Mouse (Mus musculus): ENCODE measurements around the gene Wdr45.

Gene Wdr45

DNA sequence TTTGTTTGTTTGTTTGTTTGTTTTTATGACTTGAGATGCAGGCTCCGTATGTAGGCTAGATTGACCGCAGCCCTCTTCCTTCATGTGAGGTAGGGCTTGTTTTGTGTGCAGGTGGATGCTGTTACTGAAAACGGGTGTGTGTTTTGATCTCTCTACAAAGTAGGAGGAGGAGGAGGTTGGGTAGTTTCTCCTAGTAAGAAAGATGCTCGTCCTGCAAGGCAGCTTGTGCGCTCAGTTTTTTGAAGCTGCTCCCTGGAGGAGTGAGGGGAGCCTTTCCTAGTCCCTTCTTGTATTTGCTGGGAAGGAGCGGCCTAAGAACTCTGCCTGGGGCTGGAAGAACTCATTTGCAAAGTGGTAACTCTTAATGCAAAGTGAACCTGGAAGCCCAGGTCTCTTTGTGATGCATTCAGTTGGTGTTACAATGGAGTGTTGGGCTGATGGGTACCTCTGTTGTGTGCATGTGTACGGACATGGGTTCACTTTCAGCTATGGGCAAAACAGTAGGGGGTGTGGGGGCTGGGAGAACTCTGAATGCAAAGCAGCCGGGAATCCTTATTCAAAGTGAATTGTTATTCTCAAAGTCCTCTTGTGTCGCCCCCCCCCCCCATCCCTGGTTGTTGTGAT is 50.6 kb downstream of the Wdr45 start:
- DNase-seq (ENCODE audit: low read depth) = no peak

DNA sequence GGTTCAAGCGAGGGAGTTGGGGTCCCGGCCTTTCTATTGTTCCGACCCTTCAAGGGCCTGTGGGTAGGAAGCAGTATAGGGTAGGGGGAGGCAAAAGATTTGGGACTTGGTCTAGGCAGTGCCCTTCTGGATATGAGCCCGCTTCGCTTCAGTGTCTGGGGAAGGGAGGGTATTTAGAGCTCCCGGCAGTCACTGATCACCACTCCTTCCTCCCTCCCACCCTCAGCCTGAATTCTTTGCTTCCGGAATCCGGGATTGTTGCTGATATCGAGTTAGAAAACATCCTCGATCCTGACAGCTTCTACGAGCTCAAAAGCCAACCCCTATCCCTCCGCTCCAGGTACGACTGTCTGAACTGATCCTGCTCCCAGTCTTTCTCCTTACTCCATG is 51.1 kb downstream of the Wdr45 start:
- no peak for DNase-seq (ENCODE audit: low read depth)

DNA sequence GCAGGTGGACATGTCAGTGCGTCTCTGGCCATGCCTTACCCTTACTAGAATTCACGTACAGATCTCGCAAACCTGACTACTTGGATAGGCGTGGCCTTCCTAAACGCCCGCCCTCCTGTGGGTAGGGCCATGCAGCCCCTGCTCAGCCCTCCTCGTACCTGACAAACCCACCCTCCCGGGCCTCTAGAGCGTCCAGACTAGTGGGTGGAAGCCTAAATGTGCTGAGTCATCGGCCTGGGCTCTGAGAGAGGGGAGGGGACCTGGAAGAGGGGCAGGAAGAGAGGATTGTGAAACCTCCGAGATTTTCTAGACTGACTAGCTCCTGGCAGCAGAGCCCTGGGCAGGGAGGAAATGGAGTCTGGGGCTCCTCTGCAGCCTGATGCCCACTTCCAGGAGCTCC is 51.6 kb downstream of the Wdr45 start:
- DNase-seq (ENCODE audit: low read depth) = no peak

DNA sequence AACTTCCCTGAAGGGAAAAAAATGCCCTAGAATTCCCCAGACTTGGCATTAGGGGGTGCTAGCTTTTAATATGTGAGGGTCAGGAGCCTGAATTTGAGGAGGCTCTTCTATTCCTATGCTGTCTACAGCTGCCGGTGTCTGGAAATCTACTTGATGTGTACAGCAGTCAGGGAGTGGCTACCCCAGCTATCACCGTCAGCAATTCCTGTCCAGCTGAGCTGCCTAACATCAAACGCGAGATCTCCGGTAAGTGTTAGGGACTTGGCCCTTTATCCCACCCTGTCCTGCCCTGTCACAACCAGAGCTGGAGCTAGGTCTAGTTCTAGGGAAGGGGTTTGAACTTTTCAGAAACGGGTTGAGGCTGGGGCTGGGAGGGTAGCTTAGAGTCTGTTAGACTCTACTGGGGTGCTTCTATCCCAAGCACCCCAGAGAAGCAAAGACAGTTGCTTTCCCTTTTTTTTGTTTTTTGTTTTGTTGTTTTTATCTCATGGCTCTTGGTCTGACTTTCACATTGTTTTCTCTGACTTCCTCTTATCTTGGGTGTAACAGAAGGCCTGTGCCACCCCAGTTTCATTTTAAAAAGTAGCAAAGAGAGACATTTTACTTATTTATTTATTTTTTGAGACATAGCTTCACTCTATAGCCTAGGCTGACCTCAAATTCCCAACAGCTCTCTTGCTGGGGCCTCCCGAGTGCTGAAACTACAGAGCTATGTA is 55.3 kb downstream of the Wdr45 start:
- no peak for DNase-seq (ENCODE audit: low read depth)

DNA sequence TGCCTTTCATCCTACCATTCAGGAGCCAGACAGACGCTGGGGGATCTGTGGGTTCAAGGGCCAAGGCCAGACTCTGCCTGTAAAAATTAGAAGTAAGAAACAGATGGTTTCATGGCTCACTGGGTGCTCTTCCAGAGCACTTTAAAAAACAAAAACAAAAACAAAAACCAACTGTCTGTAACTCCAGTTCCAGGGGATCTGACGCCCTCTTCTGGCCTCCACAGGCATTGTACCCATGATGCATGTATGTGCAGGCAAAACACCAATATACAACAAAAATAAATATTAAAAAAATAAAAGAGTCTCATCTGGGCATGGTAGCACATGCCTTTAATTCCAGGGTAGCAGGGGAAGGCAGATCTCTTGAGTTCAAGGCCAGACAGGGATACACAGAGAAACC is 58.6 kb downstream of the Wdr45 start:
- no peak for DNase-seq (ENCODE audit: low read depth)

DNA sequence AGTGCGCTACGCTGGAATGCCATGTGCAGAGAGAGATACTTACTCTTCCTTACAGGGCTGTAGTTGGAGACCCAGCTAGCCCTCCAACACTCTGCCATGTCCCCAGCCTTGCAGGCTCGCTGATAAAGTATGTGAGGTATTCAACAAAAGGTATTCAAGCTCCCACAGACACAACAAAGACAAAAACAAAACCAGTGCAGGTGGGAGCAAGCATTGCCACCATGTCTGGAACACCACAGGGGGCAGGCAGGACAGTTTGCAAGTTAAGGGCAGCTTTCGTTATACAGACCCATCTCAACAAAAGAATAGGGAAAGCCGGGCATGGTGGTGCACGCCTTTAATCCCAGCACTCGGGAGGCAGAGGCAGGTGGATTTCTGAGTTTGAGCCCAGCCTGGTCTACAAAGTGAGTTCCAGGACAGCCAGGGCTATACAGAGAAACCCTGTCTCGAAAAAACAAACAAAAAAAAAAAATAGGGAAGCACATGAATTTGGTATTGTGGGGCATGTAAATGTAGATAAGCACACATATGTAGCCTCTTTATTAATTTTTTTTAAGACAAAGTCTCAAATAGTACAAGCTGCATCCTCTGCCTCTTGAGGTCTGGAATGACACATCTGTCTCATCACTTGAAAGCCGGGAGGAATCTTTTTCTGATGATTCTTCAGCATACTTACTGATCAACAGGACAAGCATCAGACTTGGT is 61.5 kb downstream of the Wdr45 start:
- DNase-seq (ENCODE audit: low read depth) = no peak

DNA sequence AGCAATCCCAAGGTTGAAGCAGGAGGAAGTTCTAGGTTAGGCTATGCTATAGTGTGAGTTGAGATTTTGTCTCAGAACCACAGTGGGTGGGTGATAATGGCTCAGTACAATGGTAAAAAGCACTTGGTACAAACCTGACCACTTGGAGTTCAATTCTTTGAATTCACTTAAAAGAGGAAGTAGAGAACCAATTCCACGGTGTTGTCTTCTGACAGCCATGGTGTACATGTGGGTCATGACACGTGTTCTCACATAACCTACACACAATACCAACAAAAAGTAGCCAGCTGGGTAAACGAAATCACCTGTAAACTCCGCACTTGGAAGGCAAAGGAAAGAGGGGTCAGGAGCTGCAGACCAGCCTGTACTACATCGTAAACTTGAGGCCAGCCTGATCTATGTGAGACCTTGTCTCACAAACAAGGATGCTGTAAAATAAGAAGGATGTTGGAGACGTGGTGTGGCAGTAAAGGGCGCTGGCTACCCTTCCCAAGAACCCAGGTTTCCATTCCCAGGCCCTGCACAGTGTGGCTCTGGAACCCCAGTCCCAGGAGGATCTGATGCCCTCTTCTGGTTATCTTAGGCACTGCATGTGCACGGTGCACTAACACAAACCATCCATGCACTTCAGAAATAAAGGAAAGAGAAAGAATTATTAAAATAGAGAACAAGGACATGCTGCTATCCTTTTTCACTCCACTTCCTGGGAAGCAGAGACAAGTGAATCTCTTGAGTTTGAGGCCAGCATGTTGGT is 62.4 kb downstream of the Wdr45 start:
- DNase-seq (ENCODE audit: low read depth) = no peak

Measured in c-Kit-positive CD71-positive TER-119-negative erythroid progenitor cells, embryonic 14.5 days (primary cell).